Mouse (Mus musculus) heart, embryonic 14.5 days (tissue): ENCODE data around the gene Scrt2. TPM values are rescaled to one million over a fixed set of nuclear protein-coding genes. Genes with fewer than 3 reads are reported as not detected.
"Not testable (repeated sequence)": the region's sequence is repeated elsewhere in the genome, so short reads cannot be mapped to it uniquely, and the experiment has no call there.

Experiments
- ATAC-seq: fragments of 200-750 bp; cut with Nextera tagmentation; 2 replicates; pipeline ENCODE4 v1.8.0; 2017; ENCODE audit warnings: low read depth, moderate TSS enrichment; ENCODE audit not compliant: insufficient number of reproducible peaks, insufficient read depth, low FRiP score
- H3K27ac ChIP-seq, 2 experiments: fragments of 200-500 bp in 1 of 2; fragments of 300-500 bp in 1 of 2; sonication (generic) in 1 of 2; replicated peaks in 1 of 2; 2 replicates each; pipeline ENCODE4 v1.5.1; 2012 to 2014; ENCODE audit warnings: low read depth in 2 of 2, low read length in 2 of 2, control low read depth in 1 of 2, mild to moderate bottlenecking in 1 of 2, mixed read lengths in 1 of 2; ENCODE audit not compliant: control insufficient read depth in 1 of 2, insufficient read depth in 1 of 2
- H3K27me3 ChIP-seq: fragments of 300-500 bp; sonication (generic); 2 replicates; pipeline ENCODE4 v1.6.1; 2014; ENCODE audit warnings: mild to moderate bottlenecking, low read length, control low read depth; ENCODE audit not compliant: control insufficient read depth, insufficient read depth
- H3K36me3 ChIP-seq: fragments of 300-500 bp; sonication (generic); 2 replicates; pipeline ENCODE4 v1.6.1; 2014; ENCODE audit warnings: mild to moderate bottlenecking, control low read depth, low read length, mixed read lengths; ENCODE audit not compliant: control insufficient read depth, insufficient read depth
- H3K4me1 ChIP-seq, 2 experiments: fragments of 200-500 bp in 1 of 2; fragments of 300-500 bp in 1 of 2; sonication (generic) in 1 of 2; 2 replicates each; pipeline ENCODE4 v1.6.1; 2012 to 2014; ENCODE audit warnings: low read length in 2 of 2, control low read depth in 1 of 2, mixed read lengths in 1 of 2; ENCODE audit not compliant: control insufficient read depth in 2 of 2, insufficient read depth in 2 of 2
- H3K4me2 ChIP-seq: fragments of 300-500 bp; sonication (generic); 2 replicates; pipeline ENCODE4 v1.6.1; 2014; ENCODE audit warnings: mild to moderate bottlenecking, low read length
- H3K4me3 ChIP-seq, 2 experiments: fragments of 200-500 bp in 1 of 2; fragments of 300-500 bp in 1 of 2; sonication (generic) in 1 of 2; 2 replicates each; pipeline ENCODE4 v1.5.1; 2012 to 2014; ENCODE audit warnings: low read length in 2 of 2, mild to moderate bottlenecking in 2 of 2, control low read depth in 1 of 2, low read depth in 1 of 2, moderate library complexity in 1 of 2; ENCODE audit not compliant: control insufficient read depth in 1 of 2, insufficient read depth in 1 of 2
- H3K9ac ChIP-seq: fragments of 300-500 bp; sonication (generic); 2 replicates; pipeline ENCODE4 v1.6.1; 2014; ENCODE audit warnings: mild to moderate bottlenecking, low read length
- H3K9me3 ChIP-seq: fragments of 300-500 bp; sonication (generic); 2 replicates; pipeline ENCODE4 v1.6.1; 2016; ENCODE audit warnings: low read length, control low read depth; ENCODE audit not compliant: control insufficient read depth
- WGBS: fragments of 180-500 bp; shearing (Covaris S2); extraction: QIAGEN DNeasy Blood & Tissue Kit; methylation state at CpG from one replicate; pipeline ENCODE4 v1.1.7; 2014; 5-methylcytosine and 5-hydroxymethylcytosine counted together
- polyA plus RNA-seq: library from polyadenylated mRNA; unstranded; fragments of >200 nt; fragmentation: Nextera tagmentation; extraction: Ambion mirVana; gene quantifications from 2 replicates; pipeline ENCODE4 v1.2.1, GENCODE M21; 2014

The Scrt2 gene
- polyA plus RNA-seq, 1 experiment from 2014 or later = not detected

GRCm38 (mm10) chr2:152050316-152050715 lies 31.0 kb upstream of the Scrt2 start:
- peaks cover 91% of the 10 kb centered on the region for H3K27me3 ChIP-seq
- peaks cover 6 to 29% of the 10 kb centered on the region in 2 experiments; a peak in 3 of 4 replicates for H3K4me1 ChIP-seq
- no peaks in the 10 kb centered on the region for H3K9me3 ChIP-seq
- no peak for ATAC-seq
- no peak overlapping the region for H3K4me2 ChIP-seq
- no peak overlapping the region for H3K9ac ChIP-seq
- 12% methylated on average over 7 of the region's 7 CpGs for WGBS
- no peak overlapping the region for H3K4me3 ChIP-seq
- H3K36me3 ChIP-seq = no peaks in the 10 kb centered on the region
- no peak overlapping the region for H3K27ac ChIP-seq

DNA sequence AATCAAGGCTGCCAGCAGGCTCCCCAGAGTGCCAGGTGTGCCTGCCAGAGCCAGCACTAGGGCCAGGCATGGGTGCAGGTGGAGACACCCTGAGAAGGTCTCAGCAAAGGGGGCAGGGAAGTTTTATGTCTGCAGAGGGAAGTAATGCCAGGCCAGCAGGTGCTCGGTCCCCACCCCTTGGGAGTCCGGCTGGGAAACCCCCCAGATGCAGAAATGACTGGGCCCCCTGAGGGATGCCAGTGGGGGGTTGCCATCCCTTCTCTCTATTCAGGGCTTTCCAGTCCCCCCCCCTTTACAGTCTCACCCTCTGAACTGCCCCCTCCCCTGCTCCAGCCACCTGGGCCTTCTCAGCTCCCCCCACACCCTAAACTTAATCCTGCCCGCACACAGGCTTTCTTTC lies 29.3 kb upstream of the Scrt2 start:
- ATAC-seq = no peak
- H3K4me1 ChIP-seq = peaks cover 6 to 29% of the 10 kb centered on the region in 2 experiments; a peak in 3 of 4 replicates
- no peak overlapping the region for H3K4me3 ChIP-seq
- 68% methylated on average over 3 of the region's 3 CpGs for WGBS
- no peaks in the 10 kb centered on the region for H3K9me3 ChIP-seq
- H3K27me3 ChIP-seq = peaks cover 91% of the 10 kb centered on the region
- no peak overlapping the region for H3K9ac ChIP-seq
- H3K27ac ChIP-seq = no peak overlapping the region
- no peaks in the 10 kb centered on the region for H3K36me3 ChIP-seq
- H3K4me2 ChIP-seq = no peak overlapping the region

DNA sequence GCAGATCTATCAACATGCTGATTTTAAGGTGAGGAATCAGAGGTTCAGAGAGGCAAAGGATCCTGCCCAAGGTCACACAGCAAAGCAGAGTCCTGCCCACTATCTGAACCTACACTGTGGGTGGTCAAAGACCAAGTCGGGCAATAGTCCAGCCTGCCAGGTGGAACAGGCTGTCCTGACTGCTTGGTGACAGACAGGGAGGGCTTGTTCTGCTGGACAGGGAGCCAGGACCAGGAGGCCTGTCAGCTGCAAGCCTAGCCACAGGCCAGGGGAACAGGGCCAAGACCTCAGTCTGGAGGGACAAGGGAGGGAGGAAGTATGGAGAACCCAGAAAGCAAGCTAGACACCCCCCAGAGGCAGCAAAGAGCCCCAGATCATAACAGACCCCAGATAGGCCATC lies 25.9 kb upstream of the Scrt2 start:
- Histone ChIP-seq H3K4me2 (no peak overlapping the region), H3K27ac (no peak overlapping the region), H3K4me3 (no peak overlapping the region), H3K9ac (no peak overlapping the region), H3K4me1 (no peaks in the 10 kb centered on the region), H3K36me3 (no peaks in the 10 kb centered on the region), H3K9me3 (no peaks in the 10 kb centered on the region), H3K27me3 (peaks cover 72% of the 10 kb centered on the region)
- ATAC-seq = no peak
- 40% methylated on average over 1 of the region's 1 CpGs for WGBS

DNA sequence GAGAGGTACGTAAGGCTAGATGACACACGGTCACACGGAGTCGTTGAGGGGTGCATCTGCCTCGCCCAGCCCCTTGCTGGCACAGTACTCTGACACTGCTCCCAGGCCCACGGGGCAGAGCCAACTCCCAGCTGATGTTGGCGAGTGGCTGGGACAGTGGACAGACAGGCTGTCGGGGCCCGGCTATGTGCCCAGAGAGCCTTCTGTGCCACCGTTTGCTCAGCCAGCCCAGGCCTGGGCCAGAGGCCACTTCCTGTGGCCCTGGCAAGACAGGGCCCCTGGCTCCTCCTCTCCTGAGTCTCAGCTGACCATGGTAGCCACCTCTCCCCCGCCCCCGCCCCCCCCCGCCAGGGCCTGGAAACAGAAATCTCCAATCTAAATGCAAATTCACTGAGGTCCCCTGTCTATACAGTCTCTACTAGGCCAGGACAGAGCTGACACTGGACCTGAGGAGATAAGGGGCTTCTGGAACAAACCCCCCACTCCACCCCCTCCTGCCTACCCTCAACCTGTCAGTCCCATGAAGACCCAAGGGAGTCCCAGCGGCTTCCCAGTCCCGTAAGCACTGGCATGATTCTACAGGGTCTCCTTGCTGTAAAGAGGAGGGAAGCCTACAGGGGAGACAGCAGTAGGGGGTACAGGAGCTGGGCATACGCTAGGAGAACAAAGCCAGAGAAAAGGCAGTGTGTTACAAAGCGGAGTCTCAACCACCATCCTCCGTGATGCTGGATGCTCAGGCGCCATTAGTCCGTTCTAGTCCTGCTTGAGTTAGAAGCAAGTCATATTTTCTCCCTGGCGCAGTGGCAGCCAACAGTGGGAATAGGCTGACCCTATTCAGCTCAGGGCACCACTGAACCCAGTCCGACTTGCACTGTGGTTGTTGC lies 24.7 kb upstream of the Scrt2 start:
- Histone ChIP-seq H3K36me3 (no peaks in the 10 kb centered on the region), H3K4me3 (no peak overlapping the region), H3K9me3 (no peaks in the 10 kb centered on the region), H3K9ac (no peak overlapping the region), H3K4me1 (no peaks in the 10 kb centered on the region), H3K27me3 (peaks cover 61% of the 10 kb centered on the region), H3K4me2 (no peak overlapping the region), H3K27ac (no peak overlapping the region)
- ATAC-seq = no peak
- 55% methylated on average over 22 of the region's 22 CpGs for WGBS

- peaks cover 55% of the 10 kb centered on the region for H3K27me3 ChIP-seq
- H3K27ac ChIP-seq = no peak overlapping the region
- H3K4me3 ChIP-seq = no peak overlapping the region
- H3K4me2 ChIP-seq = no peak overlapping the region
- H3K4me1 ChIP-seq = no peaks in the 10 kb centered on the region
- no peak overlapping the region for H3K9ac ChIP-seq
- no peaks in the 10 kb centered on the region for H3K9me3 ChIP-seq
- 64% methylated on average over 9 of the region's 9 CpGs for WGBS
- H3K36me3 ChIP-seq = no peaks in the 10 kb centered on the region
- ATAC-seq = no peak
These were observed 24.1 kb upstream of the Scrt2 start for GRCm38 (mm10) chr2:152057252-152057563.

DNA sequence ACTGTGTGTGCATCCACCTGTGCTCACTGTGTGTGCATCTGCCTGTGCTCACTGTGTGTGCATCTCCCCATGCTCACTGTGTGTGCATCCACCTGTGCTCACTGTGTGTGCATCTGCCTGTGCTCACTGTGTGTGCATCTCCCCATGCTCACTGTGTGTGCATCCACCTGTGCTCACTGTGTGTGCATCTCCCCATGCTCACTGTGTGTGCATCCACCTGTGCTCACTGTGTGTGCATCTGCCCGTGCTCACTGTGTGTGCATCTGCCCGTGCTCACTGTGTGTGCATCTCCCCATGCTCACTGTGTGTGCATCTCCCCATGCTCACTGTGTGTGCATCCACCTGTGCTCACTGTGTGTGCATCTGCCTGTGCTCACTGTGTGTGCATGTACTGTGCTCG lies 18.5 kb upstream of the Scrt2 start:
- H3K27me3 ChIP-seq = peaks cover 11% of the 10 kb centered on the region; the same call in 1 of the 2 replicates
- WGBS = 82% methylated on average over 3 of the region's 3 CpGs
- ATAC-seq, H3K36me3 ChIP-seq, H3K9me3 ChIP-seq, H3K4me3 ChIP-seq, H3K4me1 ChIP-seq, H3K4me2 ChIP-seq, H3K9ac ChIP-seq, H3K27ac ChIP-seq: not testable (repeated sequence)

DNA sequence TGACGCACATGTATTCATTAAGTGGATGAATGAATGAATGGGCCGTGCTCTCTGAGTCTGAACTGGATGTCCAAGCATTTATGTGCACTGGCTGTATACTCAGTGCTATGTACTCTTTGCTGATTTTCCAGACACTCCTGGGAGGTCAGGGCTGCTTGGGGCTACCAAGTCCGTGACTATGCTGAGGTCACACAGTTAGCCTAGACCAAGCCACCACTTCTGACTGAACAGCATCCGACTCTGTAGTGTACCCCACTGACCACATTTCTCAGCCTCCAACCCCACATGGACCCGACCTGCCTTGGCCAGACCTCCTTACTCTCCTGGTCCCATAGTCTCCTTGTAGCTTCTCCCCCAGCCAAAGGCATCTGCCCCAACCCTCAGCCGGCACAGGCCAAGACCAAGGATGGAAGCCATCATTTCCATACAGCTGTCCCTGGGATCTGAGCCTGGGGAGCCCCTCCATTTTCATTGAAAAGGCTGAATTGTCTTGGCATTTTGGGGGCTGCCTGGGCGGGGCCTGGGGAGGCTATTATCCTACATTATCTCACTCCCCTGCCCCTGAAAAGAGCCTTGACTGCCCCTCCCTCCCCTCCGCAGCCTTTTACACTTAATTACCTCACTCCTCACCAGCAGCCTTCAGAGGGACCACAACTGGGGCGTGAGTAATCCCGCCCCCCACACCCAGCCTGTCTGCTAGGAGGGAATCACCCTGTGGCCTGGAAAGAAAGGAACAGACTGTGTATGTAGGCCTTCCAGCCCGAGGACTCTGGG lies 12.5 kb upstream of the Scrt2 start:
- Histone ChIP-seq H3K36me3 (no peaks in the 10 kb centered on the region), H3K27ac (no peak overlapping the region), H3K4me2 (no peak overlapping the region), H3K4me3 (no peak overlapping the region), H3K4me1 (no peaks in the 10 kb centered on the region), H3K9ac (no peak overlapping the region), H3K27me3 (peaks cover 7% of the 10 kb centered on the region; the same call in 1 of the 2 replicates), H3K9me3 (no peaks in the 10 kb centered on the region)
- WGBS = 48% methylated on average over 11 of the region's 11 CpGs
- ATAC-seq = no peak
